Mouse (Mus musculus): ENCODE data around the gene Lrit3.

Lrit3 gene

DNA sequence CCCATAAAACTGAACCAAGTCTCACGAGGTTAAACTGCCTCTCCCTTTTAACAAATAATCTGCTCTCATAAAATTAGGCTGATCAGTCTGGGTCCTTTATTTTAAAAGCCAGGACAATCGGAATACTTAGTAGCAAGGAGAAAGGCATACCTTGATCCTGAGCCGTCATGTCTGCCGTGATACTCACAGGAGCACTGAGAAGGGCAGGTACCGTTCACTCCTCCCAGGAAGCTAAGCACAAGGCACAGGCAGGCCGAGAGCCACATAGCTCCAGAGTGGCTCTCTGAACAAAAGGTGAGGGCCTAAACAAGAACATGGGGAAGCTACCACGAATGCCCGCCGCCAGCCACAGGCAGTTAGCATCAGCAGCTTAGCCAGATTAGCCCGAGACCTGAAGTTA lies at the start of gene Lrit3:
Gene Lrit3, minus strand, starts transcription at position 266 of the 400 bp plus-strand sequence.
- DNase-seq (ENCODE audit: low read depth, low spot score), result no peak

DNA sequence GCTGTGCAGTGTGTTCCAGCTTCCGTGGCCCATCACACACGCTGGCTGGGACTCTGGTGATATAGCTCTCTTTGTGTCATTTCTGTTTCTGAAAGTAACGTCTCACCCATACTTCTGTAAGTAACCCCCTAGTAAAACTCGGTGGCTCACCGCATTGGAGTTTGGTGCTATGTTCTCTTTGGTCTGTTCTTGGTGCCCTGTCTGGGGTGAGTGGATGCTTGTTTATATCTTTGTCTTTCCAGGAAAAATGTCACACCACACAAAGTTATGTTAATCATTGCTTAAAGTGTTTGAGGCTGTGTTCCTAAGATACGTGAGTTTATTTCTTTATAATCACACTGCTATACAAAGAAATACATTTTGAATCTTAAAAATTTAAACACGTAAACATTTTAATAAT lies 43.0 kb upstream of the Lrit3 start:
- DNase-seq (ENCODE audit: low read depth, low spot score), result no peak

DNA sequence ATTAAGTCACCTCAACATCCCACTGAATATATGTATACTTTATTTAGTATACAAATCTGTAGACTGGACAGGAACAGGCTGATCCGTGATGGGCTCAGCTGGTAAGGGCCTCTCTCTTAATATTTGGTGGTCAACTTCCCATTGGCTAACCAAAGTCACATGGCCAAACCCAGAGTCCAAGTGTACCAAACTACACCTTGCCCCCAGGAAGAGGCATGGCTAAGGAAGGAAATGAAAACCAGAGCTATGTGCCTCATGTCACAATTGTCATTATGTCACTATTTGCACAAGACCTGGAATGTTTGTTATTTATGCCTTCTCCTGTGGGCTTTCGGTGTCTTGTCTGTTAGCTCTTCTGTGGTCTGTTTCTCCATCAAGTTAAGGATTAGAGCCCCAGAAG lies 42.0 kb upstream of the Lrit3 start:
- DNase-seq (ENCODE audit: low read depth, low spot score), result no peak

DNA sequence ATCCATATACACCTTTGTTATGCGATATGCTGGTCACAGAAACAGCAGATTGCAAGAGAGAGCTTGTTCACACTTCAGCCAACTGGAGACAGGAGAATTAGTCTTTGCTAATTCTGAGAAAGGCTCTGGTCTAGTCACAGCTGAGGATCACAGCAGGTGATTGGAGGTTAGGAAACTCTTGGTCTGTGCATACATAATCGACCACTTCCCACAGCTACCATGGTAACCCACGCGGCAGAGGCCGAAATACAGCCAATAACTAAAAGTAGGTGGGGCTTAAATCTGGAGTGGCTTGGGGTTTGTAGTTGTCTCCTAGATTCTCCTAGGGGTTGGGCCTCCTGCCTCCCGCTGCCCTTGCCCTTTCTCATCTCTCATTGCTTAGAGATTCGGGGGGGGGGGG lies 34.2 kb upstream of the Lrit3 start:
- DNase-seq (ENCODE audit: low read depth, low spot score), result no peak

DNA sequence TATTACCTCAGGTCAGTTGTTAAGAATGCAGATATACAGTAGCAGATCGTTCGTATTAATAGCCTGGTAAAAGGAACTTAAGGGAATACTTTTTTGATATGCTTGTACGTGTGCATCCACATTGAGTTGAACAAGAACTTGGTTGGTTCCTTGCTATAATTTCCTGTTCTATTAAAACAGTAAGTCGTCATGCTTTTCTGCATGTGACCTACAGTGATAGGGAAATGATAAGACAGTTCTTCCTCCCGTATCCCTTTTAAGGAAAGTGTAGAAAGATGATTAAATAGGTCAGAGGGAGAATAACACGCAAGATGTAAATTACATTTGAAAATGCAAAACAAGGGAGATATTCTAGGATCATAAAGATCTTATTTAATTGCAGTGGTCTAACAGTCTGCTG lies 33.1 kb upstream of the Lrit3 start:
- DNase-seq (ENCODE audit: low read depth, low spot score), result no peak

DNA sequence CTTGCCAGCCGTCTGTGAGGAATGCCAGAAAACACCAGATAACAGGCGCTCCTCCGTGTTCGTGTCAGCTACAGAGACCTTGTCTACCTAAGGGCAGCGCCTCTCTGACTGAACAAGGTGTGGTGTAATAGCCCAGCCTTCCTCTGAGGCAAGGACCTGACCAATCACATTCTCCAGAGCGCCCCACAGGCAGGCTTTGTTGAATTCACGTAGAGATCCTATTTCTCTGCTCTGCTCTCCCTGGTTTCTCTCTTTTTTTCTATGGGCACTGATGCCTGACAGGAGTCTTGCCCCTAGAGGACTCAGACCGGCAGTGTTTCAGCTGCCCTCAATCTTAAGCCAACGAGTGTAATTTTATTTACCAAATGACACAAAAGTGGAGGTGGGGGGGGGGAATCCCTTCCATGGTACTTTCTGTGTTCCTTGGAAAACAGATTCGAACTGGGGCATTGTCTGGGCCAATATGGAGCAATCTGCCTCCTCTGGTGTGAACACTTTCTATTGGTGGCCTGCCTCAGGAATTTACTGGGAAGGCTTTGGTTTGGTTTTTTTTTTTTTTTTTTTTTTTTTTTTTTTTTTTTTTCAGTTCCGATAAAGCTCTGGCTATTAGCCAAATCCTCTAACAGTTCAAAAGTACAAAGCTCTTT lies 32.3 kb upstream of the Lrit3 start:
- no peak for DNase-seq (ENCODE audit: low read depth, low spot score)

DNA sequence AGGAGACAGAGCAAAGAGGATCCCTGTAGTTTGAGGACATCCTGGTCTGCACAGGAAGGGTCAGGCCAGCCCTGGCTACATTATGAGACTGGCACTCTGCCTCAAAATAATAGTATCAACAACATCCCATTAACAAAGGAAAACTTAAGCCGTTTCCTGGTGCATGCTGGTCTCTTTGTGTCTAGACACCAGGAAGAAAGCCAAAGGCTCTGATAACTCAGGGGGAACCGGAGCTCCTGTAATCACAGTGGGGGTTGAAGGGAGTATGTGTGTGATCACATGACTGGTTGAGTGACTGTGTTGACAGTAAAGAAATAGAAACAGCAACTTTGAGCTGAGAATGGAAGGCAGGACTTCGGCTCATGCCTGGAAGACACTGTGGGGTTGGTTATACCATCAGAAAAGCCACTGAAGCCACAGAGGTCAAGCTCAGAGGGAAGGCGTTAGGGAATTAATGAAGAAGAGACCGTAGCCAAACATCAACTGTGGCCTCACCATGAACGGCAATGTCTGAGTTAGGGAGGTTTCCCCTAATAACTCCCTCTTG lies 31.6 kb upstream of the Lrit3 start, which contains the start of gene Cfi:
Gene Cfi, plus strand, starts transcription at position 497 of the 547 bp plus-strand sequence.
- DNase-seq (ENCODE audit: low read depth, low spot score), result no peak

DNA sequence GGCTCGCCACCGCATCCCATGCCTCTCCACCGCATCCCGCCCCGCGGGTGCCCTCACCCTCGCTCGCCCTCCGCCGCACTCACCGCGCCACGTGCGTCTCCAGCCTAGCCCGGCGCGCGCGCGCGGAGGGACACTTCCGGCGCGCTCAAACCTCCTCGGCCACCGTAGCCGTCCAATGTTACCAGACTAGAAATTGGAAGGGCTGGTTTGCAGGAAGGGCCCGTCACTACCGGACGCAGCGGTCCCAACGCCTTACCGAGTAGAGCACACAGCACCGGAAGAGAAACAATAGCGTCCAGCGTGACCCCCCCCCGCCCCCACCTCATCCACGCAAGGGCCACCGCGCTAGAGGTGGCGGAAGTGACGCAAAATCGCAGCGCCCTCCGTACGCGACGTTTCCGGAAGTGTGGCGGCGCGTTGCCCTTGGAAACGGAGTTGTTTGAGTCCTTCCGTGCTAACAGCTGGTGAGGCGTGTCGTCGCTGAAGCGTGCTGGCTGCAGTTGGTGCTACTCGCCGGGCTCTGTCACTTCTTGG lies 27.3 kb upstream of the Lrit3 start, which contains the start of gene Gar1:
Gene Gar1, minus strand, starts transcription at position 362 of the 534 bp plus-strand sequence.
- peak; percentile 97 for DNase-seq (ENCODE audit: low read depth, low spot score)

DNA sequence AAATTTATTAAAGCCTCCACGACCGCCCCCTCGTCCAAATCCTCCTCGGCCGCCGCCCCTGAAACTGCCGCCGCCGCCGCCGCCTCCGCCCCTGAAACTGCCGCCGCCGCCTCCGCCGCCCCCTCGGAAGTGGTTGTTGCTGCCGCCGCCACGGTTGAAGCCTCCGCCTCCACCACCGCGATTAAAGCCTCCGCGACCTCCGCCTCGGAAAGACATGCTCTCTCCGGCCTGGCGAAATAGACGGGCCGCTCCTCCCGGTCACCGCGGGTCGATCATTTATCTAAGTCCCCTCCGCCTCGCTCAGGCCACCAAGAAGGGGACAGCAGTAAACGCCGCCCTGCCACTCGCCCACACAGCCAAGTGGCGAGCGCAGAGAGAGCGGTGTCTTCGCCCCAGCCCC lies 26.8 kb upstream of the Lrit3 start:
- no peak for DNase-seq (ENCODE audit: low read depth, low spot score)

DNA sequence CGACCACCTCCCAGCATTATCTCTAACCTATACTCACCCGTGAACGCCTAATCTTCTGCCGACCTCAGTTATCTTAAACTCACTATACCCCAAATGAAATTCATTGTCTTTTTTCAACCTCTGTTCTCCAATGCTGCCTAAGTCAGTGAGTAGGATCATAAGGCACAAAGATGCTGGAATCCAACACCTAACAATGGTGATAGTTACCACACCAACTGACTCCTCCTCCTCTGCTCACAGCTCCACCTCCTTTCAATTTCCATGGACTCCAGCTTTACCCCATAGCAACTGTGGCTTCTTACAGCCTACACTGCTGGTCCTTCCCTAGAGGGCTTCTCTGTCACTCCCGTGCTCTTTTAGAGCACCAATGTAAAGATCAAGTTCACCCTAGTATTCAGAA lies 23.9 kb upstream of the Lrit3 start:
- DNase-seq (ENCODE audit: low read depth, low spot score), result no peak

DNA sequence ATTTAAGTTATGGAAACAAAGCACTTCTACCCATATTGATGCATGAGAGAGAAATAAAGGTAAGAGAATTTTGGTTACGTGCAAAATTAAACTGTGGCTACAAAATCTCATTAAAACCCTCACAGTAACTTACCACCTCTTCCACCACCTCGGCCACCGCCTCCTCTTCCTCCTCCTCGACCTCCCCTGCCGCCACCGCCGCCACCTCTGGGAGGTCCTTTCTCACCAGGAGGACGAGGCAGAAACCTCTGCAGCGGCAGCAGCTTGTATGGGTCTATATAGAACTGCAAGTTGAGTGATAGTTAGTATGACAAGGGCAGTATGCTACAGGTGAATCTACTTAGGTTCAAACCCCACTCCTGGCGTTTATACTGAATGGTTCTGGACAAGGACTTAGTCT lies 22.9 kb upstream of the Lrit3 start:
- DNase-seq (ENCODE audit: low read depth, low spot score), result no peak

DNA sequence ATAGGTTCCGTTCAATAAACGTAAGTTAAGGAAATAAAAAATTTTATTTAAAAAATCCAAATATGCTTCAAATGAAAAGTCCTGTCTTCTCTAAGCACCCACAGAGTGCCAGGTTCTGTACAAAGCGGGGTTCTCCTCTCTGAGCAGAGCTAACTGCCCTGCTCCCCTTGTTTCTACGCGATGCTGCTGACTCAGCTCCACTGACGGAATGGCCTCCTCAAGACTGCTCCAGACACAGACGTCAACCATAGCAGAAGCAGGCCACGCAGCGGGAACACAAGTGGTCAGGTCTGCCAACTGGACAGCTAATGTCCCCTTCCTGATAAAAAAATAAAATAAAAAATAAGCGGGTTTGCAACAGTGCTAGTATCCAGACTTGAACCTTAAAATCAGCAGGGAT lies 21.1 kb upstream of the Lrit3 start:
- no peak for DNase-seq (ENCODE audit: low read depth, low spot score)

DNA sequence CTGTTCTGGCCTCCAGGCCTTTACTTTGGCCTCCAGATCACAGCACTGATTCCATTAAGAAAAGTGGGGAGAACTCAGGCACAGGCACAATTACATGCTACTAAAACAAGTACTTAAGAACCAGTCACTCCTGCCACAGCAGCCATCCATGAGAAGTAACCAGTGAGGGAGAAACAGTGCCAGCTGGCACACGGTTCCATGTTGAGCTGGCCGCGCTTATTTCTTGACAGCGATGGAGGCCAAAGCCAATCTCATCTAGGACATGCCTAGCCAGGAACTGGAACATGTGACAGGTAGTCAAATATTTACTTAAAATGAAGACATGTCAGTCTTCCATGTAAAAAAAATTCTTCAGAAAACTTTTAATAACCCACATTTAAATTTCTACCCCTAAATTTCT lies 20.3 kb upstream of the Lrit3 start:
- no peak for DNase-seq (ENCODE audit: low read depth, low spot score)

DNA sequence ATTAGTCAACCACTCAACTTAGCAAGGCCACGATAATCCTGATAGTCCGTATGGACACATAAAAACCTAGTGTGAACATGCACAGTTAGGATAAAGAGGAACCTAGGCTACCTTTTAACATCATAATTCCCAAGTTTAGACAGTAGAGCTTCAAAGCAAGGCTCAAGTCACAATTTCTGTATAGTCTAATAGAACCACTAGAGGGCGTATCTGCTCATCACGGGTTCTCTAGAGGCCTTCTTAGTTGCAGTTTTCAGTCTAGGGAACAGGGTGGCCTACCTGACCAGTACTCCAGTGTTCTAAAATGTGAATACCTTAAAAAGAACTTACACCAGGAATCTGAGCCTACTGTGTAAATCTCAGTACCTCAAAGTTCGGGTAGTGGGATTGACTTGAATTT lies 19.5 kb upstream of the Lrit3 start:
- no peak for DNase-seq (ENCODE audit: low read depth, low spot score)

DNA sequence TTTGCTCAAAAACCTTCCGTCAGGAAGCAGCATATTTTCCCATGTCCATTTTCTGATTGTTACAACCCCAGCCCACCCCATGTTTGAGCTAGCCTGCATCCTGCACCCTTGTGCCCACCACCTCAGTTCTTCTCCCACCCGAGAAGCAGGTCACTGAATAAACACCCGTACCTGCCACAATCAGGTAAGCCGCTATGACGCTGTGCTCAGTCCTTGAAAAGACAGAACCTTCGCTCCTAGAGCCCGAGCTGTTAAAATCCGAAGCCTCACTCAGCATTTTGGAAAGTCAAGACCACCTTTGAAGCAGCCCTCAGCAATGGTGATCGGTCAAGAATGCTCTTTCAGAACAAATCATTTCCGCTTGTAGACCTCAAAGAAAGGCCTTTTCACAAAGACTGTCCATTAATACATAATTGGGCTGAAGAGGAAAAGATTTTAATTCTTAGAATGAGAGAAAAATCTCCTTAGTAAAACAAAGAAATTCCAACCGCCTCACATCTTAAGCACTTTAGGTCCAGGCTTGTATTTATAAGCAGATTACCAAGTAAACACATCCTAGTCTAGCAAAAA lies 18.5 kb upstream of the Lrit3 start, which contains the start of gene Rrh:
Gene Rrh, minus strand, starts transcription at position 382 of the 570 bp plus-strand sequence.
- DNase-seq (ENCODE audit: low read depth, low spot score), result no peak

DNA sequence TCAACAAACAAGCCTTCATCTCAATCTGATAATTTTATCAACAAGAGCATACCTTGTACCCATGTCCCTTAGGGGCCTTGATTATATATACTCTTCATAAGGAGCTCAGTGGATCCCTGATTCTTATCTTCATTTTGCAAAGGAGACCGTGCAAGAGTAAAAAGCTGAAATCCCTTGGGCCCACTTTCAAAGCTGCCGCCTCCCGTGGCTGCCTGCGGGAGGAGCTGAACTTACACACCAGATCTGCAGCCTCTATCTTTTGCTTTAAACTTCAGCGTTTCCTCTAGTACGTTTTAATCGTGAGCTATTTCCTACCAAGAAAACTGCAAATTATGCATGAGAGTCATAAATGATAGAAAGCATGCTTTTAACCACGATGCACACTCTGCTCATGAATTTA lies 17.9 kb upstream of the Lrit3 start:
- DNase-seq (ENCODE audit: low read depth, low spot score), result no peak

DNA sequence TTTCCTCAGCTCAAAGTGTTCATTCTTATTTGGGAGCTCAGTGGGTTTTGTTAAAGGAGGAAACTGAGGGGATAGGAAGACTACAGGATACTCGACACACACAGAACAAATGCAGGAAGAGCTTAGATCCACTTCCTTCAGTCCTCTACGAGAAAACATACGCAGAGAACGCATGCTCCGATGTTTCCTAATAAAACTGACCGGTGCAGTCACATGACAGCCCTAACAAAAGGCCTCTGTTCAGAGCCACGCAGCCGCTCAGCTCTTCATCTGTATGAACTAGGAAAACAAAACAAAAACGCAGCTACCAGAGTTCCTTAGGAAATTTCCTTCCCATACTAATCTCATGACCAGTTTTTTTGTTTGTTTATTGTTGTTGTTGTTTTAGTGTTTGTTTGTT lies 17.0 kb upstream of the Lrit3 start:
- DNase-seq (ENCODE audit: low read depth, low spot score), result no peak

DNA sequence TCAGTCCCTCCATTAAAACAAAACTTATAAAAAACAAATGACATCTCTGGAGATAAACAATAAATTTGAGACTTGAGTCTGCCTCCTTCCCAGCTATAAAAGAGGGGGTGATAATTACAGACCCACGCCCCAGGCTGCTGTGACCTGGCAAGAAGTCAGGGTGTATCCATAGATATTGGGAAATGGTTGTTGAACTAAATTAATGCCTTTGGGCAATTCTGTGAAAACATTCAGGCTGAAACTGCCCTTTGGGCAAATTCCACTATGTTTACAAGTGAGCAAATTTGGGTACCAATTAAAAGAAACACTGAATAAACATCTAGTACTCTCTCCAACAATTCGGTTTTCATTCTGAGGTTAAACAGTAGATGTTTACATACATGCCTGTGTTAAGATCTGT lies 4.8 kb downstream of the Lrit3 start:
- DNase-seq (ENCODE audit: low read depth, low spot score), result no peak

DNA sequence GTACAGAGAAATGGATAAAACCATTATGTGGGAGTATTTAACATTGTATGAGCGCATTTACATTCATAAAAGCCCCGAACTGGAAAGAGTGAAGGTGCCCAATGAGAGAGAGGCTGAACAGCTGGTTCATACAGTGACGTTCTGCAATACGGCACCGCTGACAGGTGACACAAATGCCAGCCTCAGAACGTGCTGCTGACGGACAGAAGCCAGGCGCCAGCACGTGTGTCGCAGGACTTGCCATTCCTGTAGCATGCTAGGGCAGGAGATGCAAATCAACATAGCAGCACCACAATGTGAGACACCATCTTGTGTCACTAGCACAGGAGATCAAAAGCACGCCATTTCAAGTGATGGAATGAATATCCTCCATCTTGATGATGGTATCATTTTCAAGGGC lies 5.3 kb downstream of the Lrit3 start:
- DNase-seq (ENCODE audit: low read depth, low spot score), result no peak

DNA sequence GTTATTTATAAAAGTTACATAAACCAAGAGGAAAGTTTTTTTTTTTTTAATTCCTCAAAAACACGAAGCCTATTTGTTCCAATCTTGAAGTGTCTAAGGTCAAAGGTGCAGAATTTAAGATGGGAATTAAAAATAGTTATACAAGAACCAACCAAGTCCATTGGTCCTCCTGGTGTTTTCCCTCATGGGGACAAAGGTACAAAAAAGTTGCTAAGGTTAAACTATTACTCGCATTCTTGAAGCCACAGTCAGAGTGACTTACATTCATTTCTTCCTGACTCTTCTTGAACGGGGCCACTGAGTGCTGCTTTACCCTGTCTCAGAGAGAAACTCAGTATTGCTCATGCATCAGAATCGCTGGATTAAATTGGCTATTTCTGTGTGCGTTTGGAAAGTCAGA lies 6.5 kb downstream of the Lrit3 start:
- DNase-seq (ENCODE audit: low read depth, low spot score), result no peak

DNA sequence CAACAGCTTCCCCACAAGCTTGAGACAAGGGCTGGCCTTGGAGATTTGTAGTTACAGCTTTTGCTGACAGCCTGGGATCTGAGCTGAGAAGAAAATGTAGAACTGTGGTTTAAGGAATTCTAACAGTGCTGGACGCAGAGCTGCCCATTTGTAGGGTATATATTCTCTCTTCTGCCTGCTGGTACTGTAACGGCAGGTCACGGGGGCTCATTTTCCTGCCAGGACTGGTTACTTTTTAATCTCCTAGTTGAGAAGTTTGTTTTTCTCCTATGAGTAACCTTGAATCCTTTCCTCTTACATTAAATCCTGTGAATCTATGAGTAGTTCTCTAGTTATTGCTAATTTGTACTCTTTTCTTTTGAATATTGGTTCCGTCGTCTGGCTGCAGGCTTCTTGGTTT lies 10.0 kb downstream of the Lrit3 start:
- no peak for DNase-seq (ENCODE audit: low read depth, low spot score)

DNA sequence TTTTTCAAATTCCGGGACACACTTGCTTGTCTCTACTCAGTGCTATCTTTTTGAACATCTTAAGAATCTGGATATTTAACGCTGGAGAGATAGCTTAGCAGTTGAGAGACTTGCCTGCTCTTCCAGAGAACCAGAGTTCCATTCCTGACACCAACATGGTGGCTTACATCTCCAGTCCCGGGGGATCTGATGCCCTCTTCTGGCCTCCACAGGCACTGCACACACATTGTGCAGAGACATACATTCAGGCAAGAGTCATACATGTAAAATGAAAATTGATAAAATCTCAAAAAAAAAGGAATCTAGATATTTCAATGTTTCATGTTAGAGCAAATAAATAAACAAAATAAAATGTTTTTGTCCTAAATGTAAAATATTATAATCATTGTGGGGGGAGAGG lies 21.1 kb downstream of the Lrit3 start:
- DNase-seq (ENCODE audit: low read depth, low spot score), result no peak

DNA sequence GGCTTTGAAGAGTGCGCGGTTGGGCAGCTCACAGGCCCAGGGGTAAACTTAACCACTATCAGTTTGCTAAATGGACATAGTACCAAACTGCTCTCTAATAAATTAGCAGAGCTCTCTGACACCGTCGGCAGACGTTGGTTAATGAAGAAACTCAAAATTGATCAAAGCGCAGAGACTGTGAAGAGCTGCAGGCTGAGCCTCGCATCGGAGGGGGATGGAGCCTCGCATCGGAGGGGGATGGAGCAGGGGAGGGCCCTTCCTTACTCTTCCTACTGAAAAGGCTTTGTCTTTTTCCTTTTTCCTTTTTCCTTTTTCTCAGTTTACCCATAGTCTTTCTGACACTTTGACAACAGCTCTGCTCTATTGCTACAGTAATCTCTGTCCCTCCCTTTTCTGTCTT lies 22.4 kb downstream of the Lrit3 start:
- DNase-seq (ENCODE audit: low read depth, low spot score), result no peak
